Mouse (Mus musculus) frontal cortex, postnatal 25 days (tissue): ENCODE measurements around the gene Tm2d1.

Experiments
- DNase-seq, 2 experiments: peaks; one replicate each; pipeline ENCODE4 v3.0.0; 2022; ENCODE audit warnings: low spot score in 2 of 2

Tm2d1 gene

GRCm38 (mm10) chr4:98322223-98322622, 60.9 kb downstream of the Tm2d1 start:
- peak; percentile 86 to 92 for DNase-seq

- DNase-seq: peak; percentile 19 to 21
Observed at GRCm38 (mm10) chr4:98321371-98322111, 61.6 kb downstream of the Tm2d1 start.

- DNase-seq: no peak
Observed at GRCm38 (mm10) chr4:98318769-98319168, 64.3 kb downstream of the Tm2d1 start.

GRCm38 (mm10) chr4:98317149-98317548, 66.0 kb downstream of the Tm2d1 start:
- DNase-seq: no peak
